Mouse (Mus musculus): ENCODE data around the gene Ppfia3. TPM values are rescaled to one million over a fixed set of nuclear protein-coding genes. Genes with fewer than 3 reads are reported as not detected.

The Ppfia3 gene
- total RNA-seq, 2 experiments from 2014 or later: 0.22 to 0.29 TPM

- intact Hi-C loops (cut with DNase I): no loop called here
Observed at GRCm38 (mm10) chr7:45325800-45326199, 41.0 kb downstream of the Ppfia3 start.

DNA sequence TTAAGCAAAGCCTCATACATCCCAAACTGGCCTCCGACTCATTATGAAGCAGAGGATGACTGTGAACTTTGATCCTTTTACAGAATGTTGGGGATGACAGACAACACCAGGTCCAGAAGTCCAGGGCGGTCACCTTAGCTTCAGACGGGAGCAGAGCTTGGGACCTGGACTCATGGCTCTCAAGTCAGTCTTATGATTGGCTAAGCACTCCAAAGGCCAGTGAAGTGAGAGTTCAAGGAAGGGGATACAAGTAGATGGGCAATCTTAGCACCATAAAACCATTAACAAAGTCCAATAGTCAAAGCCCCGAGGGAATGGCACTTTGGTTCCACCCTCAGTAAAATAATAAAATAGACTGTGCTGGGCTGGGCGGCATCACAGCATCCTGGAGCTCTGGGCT lies 43.8 kb downstream of the Ppfia3 start:
- intact Hi-C loops (cut with DNase I): no loop called here
- no peak for DNase-seq

More at GRCm38 (mm10) chr7:45325800-45326199, 41.0 kb downstream of the Ppfia3 start:
- DNase-seq: no peak

- DNase-seq: no peak
- intact Hi-C loops (cut with DNase I): no loop called here
Observed at GRCm38 (mm10) chr7:45322245-45322644, 44.6 kb downstream of the Ppfia3 start.

GRCm38 (mm10) chr7:45316536-45316935 lies 50.3 kb downstream of the Ppfia3 start:
- intact Hi-C loops (cut with DNase I): no loop called here
- no peak for DNase-seq

- DNase-seq: no peak
- intact Hi-C loops (cut with DNase I): no loop called here
Observed at GRCm38 (mm10) chr7:45315182-45315701, 51.6 kb downstream of the Ppfia3 start.

GRCm38 (mm10) chr7:45313495-45313894 lies 53.3 kb downstream of the Ppfia3 start:
- DNase-seq: no peak
- intact Hi-C loops (cut with DNase I): loop anchor here (2.0 kb wide), 1 partner anchor 19 kb away; the partner anchor contains the start of gene Trpm4

GRCm38 (mm10) chr7:45312686-45313453 lies 53.9 kb downstream of the Ppfia3 start:
- intact Hi-C loops (cut with DNase I): loop anchor here (2.0 kb wide), 1 partner anchor 20 kb away; the partner anchor contains the start of gene Trpm4
- DNase-seq: no peak

GRCm38 (mm10) chr7:45312023-45312422 lies 54.8 kb downstream of the Ppfia3 start:
- DNase-seq: no peak

DNA sequence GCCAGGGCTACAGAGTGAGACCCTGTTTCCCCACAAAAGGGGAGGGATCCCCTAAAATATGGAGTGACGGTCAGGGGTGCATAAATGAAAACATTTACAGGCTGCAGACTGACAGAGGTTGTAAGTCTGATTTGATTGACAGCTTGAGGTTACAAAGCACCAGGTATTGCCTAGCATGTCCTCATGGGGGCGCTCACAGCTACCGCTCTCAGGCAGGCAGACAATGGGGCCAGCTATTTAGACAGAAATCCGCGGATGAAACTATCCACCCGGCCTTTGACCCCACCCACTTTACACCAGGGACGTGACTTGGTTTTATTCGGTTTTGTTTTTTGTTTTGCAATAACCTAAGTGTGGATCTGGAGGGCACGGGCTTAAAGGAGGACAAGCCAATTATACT lies 57.4 kb downstream of the Ppfia3 start:
- intact Hi-C loops (cut with DNase I): loop anchor here (5.0 kb wide), 1 partner anchor 33 kb away; no protein-coding TSS in a partner anchor
- peak; percentile 63 to 77 for DNase-seq

More at GRCm38 (mm10) chr7:45312023-45312422, 54.8 kb downstream of the Ppfia3 start:
- intact Hi-C loops (cut with DNase I): loop anchor here (2.0 kb wide), 1 partner anchor 21 kb away; the partner anchor contains the start of gene Trpm4

- intact Hi-C loops (cut with DNase I): loop anchor here (5.0 kb wide), 1 partner anchor 34 kb away; no protein-coding TSS in a partner anchor
- no peak for DNase-seq
Observed at GRCm38 (mm10) chr7:45308551-45309240, 58.1 kb downstream of the Ppfia3 start.

- intact Hi-C loops (cut with DNase I): loop anchor here (2.0 to 5.0 kb wide), 2 partner anchors 37 to 98 kb away; no protein-coding TSS in a partner anchor
- peak; percentile 57 to 78 for DNase-seq
Observed at GRCm38 (mm10) chr7:45305275-45305674, 61.5 kb downstream of the Ppfia3 start.

DNA sequence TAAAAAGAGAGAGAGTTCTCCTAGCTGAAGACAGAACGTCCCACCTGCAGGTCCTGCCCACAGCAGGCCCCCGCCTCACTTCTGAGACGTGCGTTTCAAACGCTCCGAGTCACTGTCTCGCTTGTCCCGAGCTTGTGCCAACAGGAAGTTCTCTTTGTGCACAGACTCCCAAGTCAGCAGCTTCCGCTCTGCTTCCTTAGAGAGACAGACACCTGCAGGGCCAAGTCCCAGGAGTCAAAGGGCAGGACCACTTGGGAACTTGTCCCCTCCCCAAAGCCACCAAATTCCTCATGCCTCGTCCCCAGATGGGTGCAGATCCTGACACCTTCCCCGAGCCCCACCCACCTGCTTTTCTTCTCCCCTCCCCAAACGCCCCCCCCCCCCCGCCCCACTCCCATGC lies 62.0 kb downstream of the Ppfia3 start:
- intact Hi-C loops (cut with DNase I): loop anchor here (2.0 to 5.0 kb wide), 3 partner anchors 37 to 223 kb away; no protein-coding TSS in a partner anchor
- DNase-seq: no peak

GRCm38 (mm10) chr7:45302626-45303025 lies 64.2 kb downstream of the Ppfia3 start:
- DNase-seq: no peak
- intact Hi-C loops (cut with DNase I): loop anchor here (5.0 kb wide), 1 partner anchor 220 kb away; no protein-coding TSS in a partner anchor

- intact Hi-C loops (cut with DNase I): loop anchor here (5.0 kb wide), 1 partner anchor 218 kb away; no protein-coding TSS in a partner anchor
- peak; percentile 70 to 77 for DNase-seq
Observed at GRCm38 (mm10) chr7:45300270-45300669, 66.5 kb downstream of the Ppfia3 start.

DNA sequence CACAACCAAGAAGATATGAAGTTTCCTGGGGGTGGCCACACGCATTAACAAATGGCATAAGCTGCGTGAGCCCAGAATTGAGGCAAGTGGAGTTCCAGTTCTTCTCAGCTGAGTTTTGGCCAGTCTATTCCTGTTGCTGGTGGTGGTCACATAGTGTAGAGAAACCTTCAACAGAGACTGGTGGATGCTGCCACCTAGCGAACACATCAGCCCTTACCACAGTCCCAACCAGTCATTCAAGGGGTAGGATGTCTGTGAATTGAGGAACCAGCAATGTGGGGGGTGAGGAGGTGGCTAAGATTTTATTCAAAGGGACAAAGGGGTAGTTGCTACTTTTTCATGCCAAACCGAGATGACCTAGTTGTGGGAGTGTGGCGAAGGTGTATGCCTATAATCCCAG lies 67.1 kb downstream of the Ppfia3 start:
- intact Hi-C loops (cut with DNase I): loop anchor here (5.0 kb wide), 2 partner anchors 137 to 217 kb away; partner anchors contain the start of gene Slc17a7
- peak; percentile 61 to 75 for DNase-seq

DNA sequence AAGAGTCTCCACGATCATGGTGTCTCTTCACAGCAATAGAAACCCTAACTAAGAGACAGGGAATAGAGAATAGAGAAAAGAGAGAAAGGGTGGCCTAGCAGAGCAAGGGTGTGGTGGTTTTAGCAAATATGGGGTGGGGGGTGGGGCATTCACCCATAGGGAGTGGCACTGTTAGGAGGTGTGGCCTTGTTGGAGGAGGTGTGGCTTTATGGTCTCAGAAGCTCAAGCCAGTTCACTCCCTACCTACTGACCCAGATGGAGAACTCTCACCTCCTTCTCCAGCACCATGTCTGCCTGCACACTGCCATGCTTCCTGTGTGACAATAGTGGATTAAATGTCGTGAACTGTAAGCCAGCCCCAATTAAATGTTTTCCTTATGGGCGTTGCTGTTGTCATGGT lies 69.3 kb downstream of the Ppfia3 start:
- intact Hi-C loops (cut with DNase I): loop anchor here (5.0 kb wide), 1 partner anchor 135 kb away; the partner anchor contains the start of gene Slc17a7
- DNase-seq: no peak

GRCm38 (mm10) chr7:45296626-45297025 lies 70.2 kb downstream of the Ppfia3 start:
- no peak for DNase-seq
- intact Hi-C loops (cut with DNase I): loop anchor here (5.0 kb wide), 1 partner anchor 134 kb away; the partner anchor contains the start of gene Slc17a7
